Mouse (Mus musculus) monocyte, adult 2 months (primary cell): ENCODE data around the gene Ttc30a1.

Experiments used
- DNase-seq, 2 experiments: peaks; one replicate each; pipeline ENCODE4 v3.0.0; 2022; ENCODE audit warnings: low spot score in 2 of 2, low read depth in 1 of 2

Ttc30a1 gene

GRCm38 (mm10) chr2:75981440-75982081 lies at the start of gene Ttc30a1:
Ttc30a1 (minus strand) TSS chr2:75981967.
- peak; percentile 40 to 52 for DNase-seq

- no peak for DNase-seq
These were observed 48.3 kb upstream of the Ttc30a1 start for GRCm38 (mm10) chr2:76030080-76030479.

- no peak for DNase-seq
These were observed 47.5 kb upstream of the Ttc30a1 start for GRCm38 (mm10) chr2:76029081-76029901.

- no peak for DNase-seq
These were observed 35.1 kb upstream of the Ttc30a1 start for GRCm38 (mm10) chr2:76016890-76017289.

- no peak for DNase-seq
These were observed 34.4 kb upstream of the Ttc30a1 start for GRCm38 (mm10) chr2:76016136-76016535.

GRCm38 (mm10) chr2:76015460-76015859 lies 33.7 kb upstream of the Ttc30a1 start:
- no peak for DNase-seq

- DNase-seq: no peak
These were observed 32.9 kb upstream of the Ttc30a1 start for GRCm38 (mm10) chr2:76014659-76015058.

- DNase-seq: no peak
These were observed 24.4 kb upstream of the Ttc30a1 start for GRCm38 (mm10) chr2:76006194-76006593.

- DNase-seq: no peak
These were observed 21.1 kb upstream of the Ttc30a1 start for GRCm38 (mm10) chr2:76002899-76003298.

GRCm38 (mm10) chr2:76001392-76001791 lies 19.6 kb upstream of the Ttc30a1 start:
- DNase-seq: peak in 1 of 2 experiments; percentile 32

- DNase-seq: no peak
These were observed 17.9 kb upstream of the Ttc30a1 start for GRCm38 (mm10) chr2:75999636-76000035.

GRCm38 (mm10) chr2:75998692-75999091 lies 16.9 kb upstream of the Ttc30a1 start:
- DNase-seq: no peak

GRCm38 (mm10) chr2:75997726-75998125 lies 16.0 kb upstream of the Ttc30a1 start:
- no peak for DNase-seq

- DNase-seq: no peak
These were observed 13.1 kb upstream of the Ttc30a1 start for GRCm38 (mm10) chr2:75994841-75995240.

GRCm38 (mm10) chr2:75991581-75992205 lies 9.9 kb upstream of the Ttc30a1 start:
- no peak for DNase-seq

- peak; percentile 28 to 29 for DNase-seq
These were observed 9.2 kb upstream of the Ttc30a1 start for GRCm38 (mm10) chr2:75990885-75991539.

- no peak for DNase-seq
These were observed 7.9 kb upstream of the Ttc30a1 start for GRCm38 (mm10) chr2:75989694-75990093.

- no peak for DNase-seq
These were observed 7.1 kb upstream of the Ttc30a1 start for GRCm38 (mm10) chr2:75988779-75989363.

- no peak for DNase-seq
These were observed 6.6 kb upstream of the Ttc30a1 start for GRCm38 (mm10) chr2:75988378-75988777.

- DNase-seq: no peak
These were observed 6.0 kb upstream of the Ttc30a1 start for GRCm38 (mm10) chr2:75987739-75988138.

- peak; percentile 39 to 43 for DNase-seq
These were observed 3.4 kb upstream of the Ttc30a1 start for GRCm38 (mm10) chr2:75985124-75985523.
